Mouse (Mus musculus) layer of hippocampus, adult 2 months (tissue): ENCODE measurements around the gene Chd4. TPM values are rescaled to one million over a fixed set of nuclear protein-coding genes. Genes with fewer than 3 reads are reported as not detected.

Experiments used
- DNase-seq, 2 experiments: peaks; one replicate each; pipeline ENCODE4 v3.0.0; 2022; ENCODE audit warnings: low spot score in 2 of 2
- H3K27ac ChIP-seq: fragments of 200-600 bp; 2 replicates; pipeline ENCODE4 v1.8.1; 2022
- H3K4me3 ChIP-seq: fragments of 200-600 bp; 2 replicates; pipeline ENCODE4 v1.8.1; 2022; ENCODE audit warnings: mild to moderate bottlenecking
- CTCF ChIP-seq: fragments of 200-600 bp; conservative IDR thresholded peaks from 2 replicates; pipeline ENCODE4 v1.8.1; 2022; ENCODE audit warnings: antibody characterized with exemption, mild to moderate bottlenecking, moderate library complexity
- total RNA-seq, 2 experiments: library from RNA; stranded (reverse); gene quantifications; 2 replicates each; pipeline ENCODE4 v1.2.3; 2021

Gene Chd4
- total RNA-seq, 2 experiments from 2014 or later: 176 to 185 TPM

GRCm38 (mm10) chr6:125149569-125149950, 53.8 kb downstream of the Chd4 start:
- peak overlapping the region; percentile 94 for H3K27ac ChIP-seq
- DNase-seq: no peak

GRCm38 (mm10) chr6:125152212-125153017, 56.6 kb downstream of the Chd4 start:
- DNase-seq: no peak
- H3K4me3 ChIP-seq: no peak overlapping the region
- no peak for TF ChIP-seq CTCF

More at GRCm38 (mm10) chr6:125149569-125149950, 53.8 kb downstream of the Chd4 start:
- no peak for TF ChIP-seq CTCF
- H3K4me3 ChIP-seq: peak overlapping the region; percentile 95

GRCm38 (mm10) chr6:125153018-125153389, 57.2 kb downstream of the Chd4 start:
- Histone ChIP-seq H3K4me3 (no peak overlapping the region), H3K27ac (peak overlapping the region; percentile 12)
- no peak for DNase-seq
- no peak for TF ChIP-seq CTCF

More at GRCm38 (mm10) chr6:125152212-125153017, 56.6 kb downstream of the Chd4 start:
- peak overlapping the region; percentile 12 for H3K27ac ChIP-seq

- TF ChIP-seq CTCF: no peak
- DNase-seq: no peak
- Histone ChIP-seq H3K4me3 (no peak overlapping the region), H3K27ac (no peak overlapping the region)
Measured at GRCm38 (mm10) chr6:125153682-125154081, 57.9 kb downstream of the Chd4 start.

GRCm38 (mm10) chr6:125154550-125154949, 58.8 kb downstream of the Chd4 start:
- TF ChIP-seq CTCF: peak; percentile 60
- Histone ChIP-seq H3K27ac (no peak overlapping the region), H3K4me3 (no peak overlapping the region)
- no peak for DNase-seq

- H3K27ac ChIP-seq: no peak overlapping the region
- TF ChIP-seq CTCF: no peak
- no peak for DNase-seq
- no peak overlapping the region for H3K4me3 ChIP-seq
Measured at GRCm38 (mm10) chr6:125155262-125155661, 59.5 kb downstream of the Chd4 start.

GRCm38 (mm10) chr6:125156491-125156890, 60.7 kb downstream of the Chd4 start:
- DNase-seq: no peak
- no peak overlapping the region for H3K4me3 ChIP-seq
- H3K27ac ChIP-seq: no peak overlapping the region
- no peak for TF ChIP-seq CTCF

GRCm38 (mm10) chr6:125156903-125157614, 61.3 kb downstream of the Chd4 start:
- Histone ChIP-seq H3K4me3 (no peak overlapping the region), H3K27ac (peak overlapping the region; percentile 25; the same call in 1 of the 2 replicates)
- no peak for DNase-seq
- no peak for TF ChIP-seq CTCF

GRCm38 (mm10) chr6:125158944-125159492, 63.2 kb downstream of the Chd4 start:
- Histone ChIP-seq H3K27ac (no peak overlapping the region), H3K4me3 (no peak overlapping the region)
- no peak for DNase-seq
- no peak for TF ChIP-seq CTCF

- H3K4me3 ChIP-seq: no peak overlapping the region
- DNase-seq: no peak
- H3K27ac ChIP-seq: peak overlapping the region; percentile 60; the same call in 1 of the 2 replicates
- TF ChIP-seq CTCF: no peak
Measured at GRCm38 (mm10) chr6:125159773-125160557, 64.2 kb downstream of the Chd4 start.

GRCm38 (mm10) chr6:125160558-125160853, 64.7 kb downstream of the Chd4 start:
- Histone ChIP-seq H3K27ac (peak overlapping the region; percentile 60; the same call in 1 of the 2 replicates), H3K4me3 (no peak overlapping the region)
- no peak for TF ChIP-seq CTCF
- DNase-seq: no peak

GRCm38 (mm10) chr6:125160854-125161760, 65.3 kb downstream of the Chd4 start:
- no peak overlapping the region for H3K4me3 ChIP-seq
- no peak for DNase-seq
- no peak for TF ChIP-seq CTCF
- peak overlapping the region; percentile 60 for H3K27ac ChIP-seq
